9 mouse cellular contexts compared by ENCODE assay signal in genomic region chr10:62326818-62327571, GRCm38 (mm10). TPM values are rescaled to one million over a fixed set of nuclear protein-coding genes. Genes with fewer than 3 reads are reported as not detected.
DNase-seq lines count a peak whose midpoint lies in the region; ATAC-seq and TF ChIP-seq lines count a peak whose summit lies in the region.
"Had no signal": no experiment of that assay in that cellular context is flagged by ENCODE, and none has a peak within 500 bp of the region (broad histone marks: within the 10 kb centered on the region; RNA-seq: fewer than 3 reads in every experiment).

No protein-coding gene starts in this region.

- H3K27ac ChIP-seq in heart, embryonic 14.5 days (replicated peaks in 1 of 2; ENCODE audit: control insufficient read depth in 1 of 2, insufficient read depth in 1 of 2, low read depth in 2 of 2, low read length in 2 of 2) = peak overlapping the region; percentile 37 to 98; a peak in 3 of 4 replicates
- no peak overlapping the region for H3K27ac ChIP-seq in thymus, adult 2 months (ENCODE audit: control insufficient read depth, insufficient read depth, low read length)
- H3K27ac ChIP-seq in small intestine, adult 2 months (ENCODE audit: insufficient read depth, low read depth, low read length) = no peak overlapping the region
- H3K27ac ChIP-seq: midbrain, embryonic 12.5 days had no signal

- peaks cover 46 to 54% of the 10 kb centered on the region in 2 experiments for H3K4me1 ChIP-seq in heart, embryonic 14.5 days (ENCODE audit: control insufficient read depth in 2 of 2, insufficient read depth in 2 of 2, low read length in 2 of 2)
- peaks cover 36% of the 10 kb centered on the region for H3K4me1 ChIP-seq in thymus, adult 2 months (replicated peaks; ENCODE audit: control insufficient read depth, insufficient read depth, low read length)
- peaks cover 6% of the 10 kb centered on the region for H3K4me1 ChIP-seq in small intestine, adult 2 months (ENCODE audit: control insufficient read depth, insufficient read depth, insufficient read length, low read length)

- 64% methylated on average over 8 of the region's 8 CpGs for WGBS in heart, embryonic 14.5 days
- WGBS in thymus, adult 2 months = 37% methylated on average over 8 of the region's 8 CpGs
- WGBS in small intestine, adult 2 months = 80% methylated on average over 8 of the region's 8 CpGs

- no peak for TF ChIP-seq POLR2A in thymus, adult 2 months (IDR thresholded peaks at IDR 0.05; ENCODE audit: control insufficient read depth, extremely low read depth, insufficient read depth, low read length, poor library complexity)
- TF ChIP-seq POLR2A in small intestine, adult 2 months (IDR thresholded peaks at IDR 0.05; ENCODE audit: low read depth, low read length) = no peak

- H3K27me3 ChIP-seq in heart, embryonic 14.5 days (ENCODE audit: control insufficient read depth, insufficient read depth, low read length) = no peaks in the 10 kb centered on the region
- no peaks in the 10 kb centered on the region for H3K27me3 ChIP-seq in thymus, adult 2 months (ENCODE audit: control insufficient read depth, insufficient read depth, low read length)
- no peaks in the 10 kb centered on the region for H3K27me3 ChIP-seq in small intestine, adult 2 months (ENCODE audit: control insufficient read depth, insufficient read depth, low read length)
- H3K27me3 ChIP-seq: midbrain, embryonic 12.5 days had no signal

- no peak for ATAC-seq in heart, embryonic 14.5 days (ENCODE audit: insufficient number of reproducible peaks, insufficient read depth, low FRiP score, low read depth)

- peaks cover 11% of the 10 kb centered on the region; the same call in 1 of the 2 replicates for H3K36me3 ChIP-seq in heart, embryonic 14.5 days (ENCODE audit: control insufficient read depth, insufficient read depth, low read length)
- no peaks in the 10 kb centered on the region for H3K36me3 ChIP-seq in thymus, adult 2 months (ENCODE audit: control insufficient read depth, insufficient read depth, low read length)
- H3K36me3 ChIP-seq in small intestine, adult 2 months (ENCODE audit: control insufficient read depth, insufficient read depth, low read length) = no peaks in the 10 kb centered on the region
- H3K36me3 ChIP-seq: midbrain, embryonic 12.5 days had no signal

- H3K4me2 ChIP-seq in heart, embryonic 14.5 days (ENCODE audit: low read length) = peak overlapping the region; percentile 41
- H3K4me2 ChIP-seq: midbrain, embryonic 12.5 days had no signal

- no peak overlapping the region for H3K4me3 ChIP-seq in heart, embryonic 14.5 days (ENCODE audit: control insufficient read depth in 1 of 2, insufficient read depth in 1 of 2, low read depth in 1 of 2, low read length in 2 of 2)
- peak overlapping the region; percentile 55 for H3K4me3 ChIP-seq in thymus, adult 2 months (ENCODE audit: control insufficient read depth, insufficient read depth, low read length)
- peak overlapping the region; percentile 13 for H3K4me3 ChIP-seq in small intestine, adult 2 months (ENCODE audit: low read depth, low read length)
- H3K4me3 ChIP-seq: midbrain, embryonic 12.5 days had no signal

- H3K9me3 ChIP-seq in heart, embryonic 14.5 days (ENCODE audit: control insufficient read depth, low read length) = no peaks in the 10 kb centered on the region
- H3K9me3 ChIP-seq: midbrain, embryonic 12.5 days had no signal

- peak overlapping the region; percentile 48 for H3K9ac ChIP-seq in heart, embryonic 14.5 days (ENCODE audit: low read length)
- H3K9ac ChIP-seq: midbrain, embryonic 12.5 days had no signal

- DNase-seq in heart, adult 18-20 months = no peak
- no peak for DNase-seq in thymus, adult 2 months
- no peak for DNase-seq in thymus, postnatal 0 days (ENCODE audit: low spot score)
- DNase-seq in induced T-regulatory cell, adult 2 months (ENCODE audit: low read depth) = peak; percentile 27
- no peak for DNase-seq in layer of hippocampus, adult 8-10 months (ENCODE audit: low spot score in 2 of 2)
- DNase-seq in right cerebral cortex, adult 18-20 months = no peak

- no peak for TF ChIP-seq CTCF in thymus, adult 2 months (IDR thresholded peaks at IDR 0.05; ENCODE audit: borderline replicate concordance, control insufficient read depth, extremely low read depth, insufficient read depth, low read length, poor library complexity)
- no peak for TF ChIP-seq CTCF in small intestine, adult 2 months (IDR thresholded peaks at IDR 0.05; ENCODE audit: extremely low read depth, insufficient read length, insufficient replicate concordance, low read depth, low read length)

RNA-seq across cellular contexts. Expression of gene Hk1, which starts 52.7 kb away (rescaled TPM):
- polyA plus RNA-seq in heart, embryonic 14.5 days (2014; fragmentation: Nextera tagmentation; extraction: Ambion mirVana) = 112 and 132 TPM in 2 replicates
- 100 to 1,000 TPM; 104 to 110 TPM for total RNA-seq in heart, adult 18-20 months (2021)
- 52.1 and 55.5 TPM in 2 replicates for polyA plus RNA-seq in thymus, adult 2 months (2012; rRNA removed)
- 37.2 and 37.4 TPM in 2 replicates for polyA plus RNA-seq in thymus, postnatal 0 days (2015; fragmentation: Nextera tagmentation; extraction: Ambion mirVana)
- 9.4 and 10.0 TPM in 2 replicates for polyA plus RNA-seq in small intestine, adult 2 months (2012; rRNA removed)
- total RNA-seq in layer of hippocampus, adult 8-10 months (2022) = 100 to 1,000 TPM; 306 to 330 (median 314) TPM

Comparison
In these comparisons a context has a peak if more than half of its experiments do, and no peak if none do; other contexts are left out.
1. H3K27ac ChIP-seq: peak in heart, embryonic 14.5 days (2 of 2); none in thymus, adult 2 months (single experiment) and small intestine, adult 2 months (single experiment).
2. H3K4me3 ChIP-seq: peak in thymus, adult 2 months (single experiment) and small intestine, adult 2 months (single experiment); none in heart, embryonic 14.5 days (0 of 2).